Mouse (Mus musculus): ENCODE measurements around the gene Ralb.

GRCm38 (mm10) chr1:119505951-119506350 lies 1.4 kb upstream of the Ralb start:
- TF ChIP-seq CTCF (IDR thresholded peaks at IDR 0.05; ENCODE audit: extremely low read depth, insufficient read depth, insufficient read length, insufficient replicate concordance) (no peak), POLR2A (IDR thresholded peaks at IDR 0.05; ENCODE audit: low read depth, low read length) (no peak)
